Mouse (Mus musculus): ENCODE measurements at regions not wholly inside any gene's neighbourhood (a gene's known extent, or its start where the extent isn't known, plus 50 kb on each side); places are given as distances from the start of the nearest gene placed in this dataset.

- H3K4me2 ChIP-seq (ENCODE audit: low read depth, low read length, poor library complexity, severe bottlenecking), result no peak overlapping the region
- H3K9me3 ChIP-seq (ENCODE audit: low read length), result no peaks in the 10 kb centered on the region
- ATAC-seq (ENCODE audit: low FRiP score), result no peak
- no peak overlapping the region for H3K9ac ChIP-seq (replicated peaks; ENCODE audit: low read length, poor library complexity, severe bottlenecking)
- no peaks in the 10 kb centered on the region for H3K36me3 ChIP-seq (ENCODE audit: insufficient read depth, low read length)
- no peak for TF ChIP-seq CTCF (IDR thresholded peaks at IDR 0.05)
- H3K4me3 ChIP-seq (ENCODE audit: low read depth, low read length), result no peak overlapping the region
- no peaks in the 10 kb centered on the region for H3K27me3 ChIP-seq (ENCODE audit: insufficient read depth, low read length)
- DNase-seq (ENCODE audit: low spot score), result no peak
- whole genome bisulfite sequencing, result 57% methylated on average over 4 of the region's 4 CpGs
- 0 out of 2 replicates have a peak, but pooled peaks cover 5% of the 10 kb centered on the region for H3K4me1 ChIP-seq (ENCODE audit: insufficient read depth, low read length)
- no peak overlapping the region for H3K27ac ChIP-seq (ENCODE audit: low read depth, low read length)
Observed at GRCm38 (mm10) chr2:11012312-11012860, 159.5 kb upstream of the Prkcq start.

- no peaks in the 10 kb centered on the region for H3K9me3 ChIP-seq (ENCODE audit: low read length)
- no peaks in the 10 kb centered on the region for H3K27me3 ChIP-seq (ENCODE audit: insufficient read depth, low read length)
- ATAC-seq (ENCODE audit: low FRiP score) (no peak), DNase-seq (ENCODE audit: low spot score) (no peak)
- no peaks in the 10 kb centered on the region for H3K36me3 ChIP-seq (ENCODE audit: insufficient read depth, low read length)
- TF ChIP-seq CTCF (IDR thresholded peaks at IDR 0.05), result no peak
- 98% methylated on average over 3 of the region's 3 CpGs for WGBS
- H3K4me3 ChIP-seq (ENCODE audit: low read depth, low read length), result no peak overlapping the region
- no peak overlapping the region for H3K4me2 ChIP-seq (ENCODE audit: low read depth, low read length, poor library complexity, severe bottlenecking)
- H3K9ac ChIP-seq (replicated peaks; ENCODE audit: low read length, poor library complexity, severe bottlenecking), result no peak overlapping the region
- 0 out of 2 replicates have a peak, but pooled peaks cover 5% of the 10 kb centered on the region for H3K4me1 ChIP-seq (ENCODE audit: insufficient read depth, low read length)
- H3K27ac ChIP-seq (ENCODE audit: low read depth, low read length), result no peak overlapping the region
Observed at GRCm38 (mm10) chr2:11013154-11013553, 158.8 kb upstream of the Prkcq start.

GRCm38 (mm10) chr2:11016446-11016845 is 155.5 kb upstream of the Prkcq start:
- 86% methylated on average over 1 of the region's 1 CpGs for WGBS

GRCm38 (mm10) chr2:11032891-11033290 is 139.0 kb upstream of the Prkcq start:
- Histone ChIP-seq H3K27ac (ENCODE audit: low read depth, low read length) (no peak overlapping the region), H3K4me2 (ENCODE audit: low read depth, low read length, poor library complexity, severe bottlenecking) (no peak overlapping the region), H3K36me3 (ENCODE audit: insufficient read depth, low read length) (no peaks in the 10 kb centered on the region), H3K4me1 (ENCODE audit: insufficient read depth, low read length) (no peaks in the 10 kb centered on the region), H3K9me3 (ENCODE audit: low read length) (no peaks in the 10 kb centered on the region), H3K9ac (replicated peaks; ENCODE audit: low read length, poor library complexity, severe bottlenecking) (no peak overlapping the region), H3K27me3 (ENCODE audit: insufficient read depth, low read length) (no peaks in the 10 kb centered on the region), H3K4me3 (ENCODE audit: low read depth, low read length) (no peak overlapping the region)
- no peak for TF ChIP-seq CTCF (IDR thresholded peaks at IDR 0.05)
- DNase-seq (ENCODE audit: low spot score), result no peak
- no peak for ATAC-seq (ENCODE audit: low FRiP score)
- 81% methylated on average over 4 of the region's 4 CpGs for WGBS

More at GRCm38 (mm10) chr2:11016446-11016845, 155.5 kb upstream of the Prkcq start:
- no peak for TF ChIP-seq CTCF (IDR thresholded peaks at IDR 0.05)
- DNase-seq (ENCODE audit: low spot score) (no peak), ATAC-seq (ENCODE audit: low FRiP score) (no peak)
- Histone ChIP-seq H3K4me3 (ENCODE audit: low read depth, low read length) (no peak overlapping the region), H3K4me1 (ENCODE audit: insufficient read depth, low read length) (0 out of 2 replicates have a peak, but pooled peaks cover 5% of the 10 kb centered on the region), H3K27ac (ENCODE audit: low read depth, low read length) (no peak overlapping the region), H3K4me2 (ENCODE audit: low read depth, low read length, poor library complexity, severe bottlenecking) (no peak overlapping the region), H3K9me3 (ENCODE audit: low read length) (no peaks in the 10 kb centered on the region), H3K36me3 (ENCODE audit: insufficient read depth, low read length) (no peaks in the 10 kb centered on the region), H3K9ac (replicated peaks; ENCODE audit: low read length, poor library complexity, severe bottlenecking) (no peak overlapping the region), H3K27me3 (ENCODE audit: insufficient read depth, low read length) (no peaks in the 10 kb centered on the region)

GRCm38 (mm10) chr2:11034178-11034577 is 137.7 kb upstream of the Prkcq start:
- ATAC-seq (ENCODE audit: low FRiP score), result no peak
- Histone ChIP-seq H3K9me3 (ENCODE audit: low read length) (no peaks in the 10 kb centered on the region), H3K27me3 (ENCODE audit: insufficient read depth, low read length) (no peaks in the 10 kb centered on the region), H3K27ac (ENCODE audit: low read depth, low read length) (no peak overlapping the region), H3K4me2 (ENCODE audit: low read depth, low read length, poor library complexity, severe bottlenecking) (no peak overlapping the region), H3K9ac (replicated peaks; ENCODE audit: low read length, poor library complexity, severe bottlenecking) (no peak overlapping the region), H3K4me3 (ENCODE audit: low read depth, low read length) (no peak overlapping the region), H3K36me3 (ENCODE audit: insufficient read depth, low read length) (no peaks in the 10 kb centered on the region), H3K4me1 (ENCODE audit: insufficient read depth, low read length) (no peaks in the 10 kb centered on the region)
- WGBS, result 7% methylated on average over 1 of the region's 1 CpGs
- TF ChIP-seq CTCF (IDR thresholded peaks at IDR 0.05), result no peak
- DNase-seq (ENCODE audit: low spot score), result peak; percentile 60

- no peaks in the 10 kb centered on the region for H3K27me3 ChIP-seq (ENCODE audit: insufficient read depth, low read length)
- no peak overlapping the region for H3K4me3 ChIP-seq (ENCODE audit: low read depth, low read length)
- DNase-seq (ENCODE audit: low spot score), result no peak
- H3K4me2 ChIP-seq (ENCODE audit: low read depth, low read length, poor library complexity, severe bottlenecking), result no peak overlapping the region
- H3K27ac ChIP-seq (ENCODE audit: low read depth, low read length), result no peak overlapping the region
- ATAC-seq (ENCODE audit: low FRiP score), result no peak
- TF ChIP-seq CTCF (IDR thresholded peaks at IDR 0.05), result no peak
- H3K4me1 ChIP-seq (ENCODE audit: insufficient read depth, low read length), result no peaks in the 10 kb centered on the region
- no peaks in the 10 kb centered on the region for H3K9me3 ChIP-seq (ENCODE audit: low read length)
- WGBS, result 46% methylated on average over 10 of the region's 11 CpGs
- H3K9ac ChIP-seq (replicated peaks; ENCODE audit: low read length, poor library complexity, severe bottlenecking), result no peak overlapping the region
- H3K36me3 ChIP-seq (ENCODE audit: insufficient read depth, low read length), result no peaks in the 10 kb centered on the region
Observed at GRCm38 (mm10) chr2:11037343-11037742, 134.6 kb upstream of the Prkcq start.

Measured in midbrain, postnatal 0 days (tissue).